Mouse (Mus musculus): ENCODE measurements at regions not wholly inside any gene's neighbourhood (a gene's known extent, or its start where the extent isn't known, plus 50 kb on each side); places are given as distances from the start of the nearest gene placed in this dataset.
A peak's percentile ranks its signal among the peaks of the same experiment; 100 is the strongest.

GRCm38 (mm10) chr1:51529653-51530052 is 51.4 kb upstream of the Nabp1 start:
- DNase-seq = no peak

- DNase-seq = peak; percentile 53
Measured at GRCm38 (mm10) chr1:51528671-51529070, 50.4 kb upstream of the Nabp1 start.

All from cerebellum, adult 8-10 months (tissue).